Mouse (Mus musculus) T-helper 2 cell (primary cell): ENCODE measurements around the gene Esp22.
"Not testable (repeated sequence)": the region's sequence is repeated elsewhere in the genome, so short reads cannot be mapped to it uniquely, and the experiment has no call there.

Source experiments
- in situ Hi-C: fragments of 300-600 bp; cut with MboI, MseI; formaldehyde crosslinking; loops from one replicate; pipeline ENCODE4 v1.15.1; 2025; ENCODE audit warnings: high pct_unique_total_duplicates

Esp22 gene

DNA sequence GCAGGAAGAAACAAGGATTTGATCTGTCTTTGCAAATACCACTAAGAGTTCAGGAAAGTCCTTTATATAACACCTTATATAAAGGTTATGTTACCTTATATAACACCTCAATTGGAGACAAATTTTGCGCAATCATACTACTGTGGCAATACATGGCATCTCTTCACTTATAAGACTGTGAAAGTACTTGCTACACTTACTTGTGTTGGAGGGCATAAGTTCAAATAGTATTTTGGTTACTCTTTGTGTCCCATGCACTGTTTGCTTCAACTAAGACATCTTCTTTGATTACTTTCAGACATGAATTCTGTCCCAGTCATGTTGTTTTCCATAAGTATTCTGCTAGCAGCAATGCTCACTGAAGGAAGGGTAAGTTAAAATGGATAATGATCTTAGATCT is at the start of gene Esp22:
Gene Esp22 (plus strand): TSS at position 301 of the 400 bp plus-strand sequence.
- in situ Hi-C loops, result no loop called here

DNA sequence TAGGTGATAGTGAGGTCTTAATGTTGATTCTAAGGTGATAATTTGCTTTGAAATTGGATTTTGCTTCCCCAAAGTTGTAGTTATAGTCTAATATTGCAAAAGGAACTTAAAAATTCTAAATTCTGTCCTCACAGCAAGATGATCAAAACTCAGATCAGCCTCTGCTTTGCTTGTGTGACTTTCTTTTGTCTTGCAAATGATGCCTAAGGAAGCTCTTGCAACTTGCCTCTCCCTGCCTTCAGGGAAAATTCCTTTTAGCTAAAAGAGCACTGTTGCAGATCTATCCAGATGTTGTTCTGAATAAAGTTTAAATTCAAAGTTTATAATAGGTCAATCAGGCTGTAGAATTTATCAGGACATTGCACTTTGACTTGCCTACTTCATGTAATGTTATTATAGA is 31.5 kb upstream of the Esp22 start:
- in situ Hi-C loops, result no loop called here

DNA sequence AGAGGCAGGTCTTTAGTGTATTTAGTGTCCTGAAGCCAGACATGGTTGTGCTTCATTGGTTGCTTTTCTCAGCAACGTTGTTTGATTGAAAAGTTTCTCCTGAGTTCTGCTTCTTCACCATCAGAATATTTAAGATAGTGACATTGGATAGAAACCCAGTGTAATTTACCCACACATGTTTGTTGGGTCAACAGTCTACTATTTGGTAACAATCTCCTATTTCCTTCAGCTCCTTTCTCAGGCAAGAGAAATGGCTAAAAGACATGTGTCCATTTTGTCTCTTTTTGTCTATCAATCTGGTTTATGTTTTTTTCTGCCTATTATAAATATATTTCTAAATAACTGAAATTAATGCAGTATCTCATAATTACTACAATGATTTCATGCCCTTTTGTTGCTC is 18.2 kb upstream of the Esp22 start, which contains the start of gene Esp23:
Gene Esp23 (minus strand): TSS at position 101 of the 400 bp plus-strand sequence.
- in situ Hi-C loops, result no loop called here

DNA sequence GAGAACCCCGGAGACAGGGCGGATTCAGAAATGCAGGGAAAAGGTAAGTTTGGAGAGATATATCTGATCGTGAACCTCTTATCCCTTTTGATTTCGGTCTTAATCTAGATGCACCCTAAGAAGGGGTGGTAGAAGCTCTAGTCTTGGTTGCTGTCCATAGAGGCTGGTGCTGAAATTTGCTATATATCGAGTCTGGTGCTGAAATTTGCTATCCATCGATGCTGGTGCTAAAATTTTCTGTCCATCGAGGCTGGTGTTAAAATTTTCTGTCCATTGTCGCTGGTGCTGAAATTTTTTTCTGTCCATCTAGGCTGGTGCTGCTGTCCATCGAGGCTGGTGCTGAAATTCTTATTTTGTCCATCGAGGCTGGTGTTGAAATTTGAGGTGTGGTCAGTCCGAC is 12.0 kb downstream of the Esp22 start:
- in situ Hi-C loops, result not testable (repeated sequence)

DNA sequence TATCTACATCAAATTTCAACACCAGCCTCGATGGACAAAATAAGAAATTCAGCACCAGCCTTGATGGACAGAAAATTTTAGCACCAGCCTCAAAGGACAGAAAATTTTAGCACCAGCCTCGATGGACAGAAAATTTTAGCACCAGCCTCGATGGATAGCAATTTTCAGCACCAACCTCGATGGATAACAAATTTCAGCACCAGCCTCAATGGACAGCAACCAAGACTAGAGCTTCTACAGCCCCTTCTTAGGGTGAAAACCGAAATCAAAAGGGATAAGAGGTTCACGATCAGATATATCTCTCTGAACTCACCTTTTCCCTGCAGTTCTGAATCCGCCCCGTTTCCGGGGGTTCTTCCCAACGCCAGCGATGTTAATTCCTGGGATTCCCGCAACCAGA is 34.0 kb downstream of the Esp22 start:
- in situ Hi-C loops, result not testable (repeated sequence)
